Mouse (Mus musculus) kidney, adult 2 months (tissue): ENCODE data around the gene Rhebl1. TPM values are rescaled to one million over a fixed set of nuclear protein-coding genes. Genes with fewer than 3 reads are reported as not detected.
A peak's percentile ranks its signal among the peaks of the same experiment; 100 is the strongest.

Source experiments
- DNase-seq: peaks from one replicate; pipeline ENCODE4 v3.0.0; 2021
- H3K27ac ChIP-seq: fragments of 200-500 bp; 2 replicates; pipeline ENCODE4 v1.5.1; 2012; ENCODE audit warnings: low read depth, low read length, control low read depth, inconsistent platforms; ENCODE audit not compliant: insufficient read depth
- H3K27me3 ChIP-seq: fragments of 200-500 bp; replicated peaks from 2 replicates; pipeline ENCODE4 v1.6.1; 2012; ENCODE audit warnings: mild to moderate bottlenecking, moderate library complexity, low read length, inconsistent platforms; ENCODE audit not compliant: control insufficient read depth, insufficient read depth
- H3K36me3 ChIP-seq: fragments of 200-500 bp; 2 replicates; pipeline ENCODE4 v1.6.1; 2012; ENCODE audit warnings: mild to moderate bottlenecking, moderate library complexity, low read length, inconsistent platforms; ENCODE audit not compliant: control insufficient read depth, insufficient read depth
- H3K4me1 ChIP-seq: fragments of 200-500 bp; 2 replicates; pipeline ENCODE4 v1.6.1; 2011; ENCODE audit warnings: low read length; ENCODE audit not compliant: control insufficient read depth, insufficient read depth
- H3K4me3 ChIP-seq: fragments of 200-500 bp; 2 replicates; pipeline ENCODE4 v1.5.1; 2011; ENCODE audit warnings: mild to moderate bottlenecking, low read depth, low read length, control low read depth; ENCODE audit not compliant: insufficient read depth
- CTCF ChIP-seq: fragments of 200-500 bp; conservative IDR thresholded peaks from 2 replicates; pipeline ENCODE4 v1.5.1; 2011; ENCODE audit warnings: low read depth, mild to moderate bottlenecking, control low read depth, low read length, moderate library complexity, mixed read lengths; ENCODE audit not compliant: insufficient read depth, insufficient read length
- POLR2A ChIP-seq: fragments of 200-500 bp; IDR thresholded peaks from one replicate; pipeline ENCODE4 v1.6.1; 2011; ENCODE audit warnings: low read depth, low read length, control low read depth
- WGBS: fragments of 180-500 bp; shearing (Covaris S2); methylation state at CpG from one replicate; pipeline ENCODE4 v1.1.7; 2018; 5-methylcytosine and 5-hydroxymethylcytosine counted together
- polyA plus RNA-seq: library from polyadenylated mRNA; depleted of rRNA; stranded (reverse); fragments of >200 nt; gene quantifications from 2 replicates; pipeline ENCODE4 v1.2.3, GENCODE M21; 2012

Rhebl1 gene
- polyA plus RNA-seq, 1 experiment, result 7.1 TPM

DNA sequence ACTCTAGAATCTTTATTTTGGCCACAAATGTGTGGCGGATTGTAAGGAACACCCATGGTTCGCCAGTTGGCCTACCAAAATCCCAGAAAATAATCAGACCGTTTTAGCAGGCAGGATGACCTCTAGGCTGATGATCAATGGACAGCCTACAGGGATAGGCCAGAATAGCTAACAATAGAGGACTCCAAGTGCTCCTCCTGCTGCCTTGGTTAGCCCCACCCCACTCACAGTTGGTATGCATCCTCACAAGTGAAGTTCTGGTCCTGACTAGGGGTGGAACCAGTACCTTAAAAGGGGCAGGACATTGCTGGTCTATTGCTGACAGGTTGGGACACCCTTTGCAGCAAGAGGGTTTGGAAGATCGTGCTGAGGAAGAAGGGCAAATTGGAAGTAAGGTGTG is 1.3 kb downstream of the Rhebl1 start:
- no peaks in the 10 kb centered on the region; the same call in 1 of the 2 replicates for H3K27me3 ChIP-seq
- no peak overlapping the region for H3K27ac ChIP-seq
- H3K36me3 ChIP-seq, result no peaks in the 10 kb centered on the region
- H3K4me1 ChIP-seq, result peaks cover 4% of the 10 kb centered on the region; the same call in 1 of the 2 replicates
- 86% methylated on average over 4 of the region's 4 CpGs for WGBS
- TF ChIP-seq CTCF, result no peak
- no peak for TF ChIP-seq POLR2A
- no peak overlapping the region for H3K4me3 ChIP-seq
- DNase-seq, result no peak

- H3K4me1 ChIP-seq, result peaks cover 4% of the 10 kb centered on the region; the same call in 1 of the 2 replicates
- TF ChIP-seq CTCF, result peak; percentile 100
- TF ChIP-seq POLR2A, result no peak
- H3K27ac ChIP-seq, result no peak overlapping the region
- peak; percentile 89 for DNase-seq
- no peak overlapping the region for H3K4me3 ChIP-seq
- no peaks in the 10 kb centered on the region for H3K36me3 ChIP-seq
- no peaks in the 10 kb centered on the region; the same call in 1 of the 2 replicates for H3K27me3 ChIP-seq
- WGBS, result 31% methylated on average over 6 of the region's 6 CpGs
These were observed 2.3 kb downstream of the Rhebl1 start for GRCm38 (mm10) chr15:98891907-98892606.

- H3K4me3 ChIP-seq, result no peak overlapping the region
- H3K27me3 ChIP-seq, result no peaks in the 10 kb centered on the region; the same call in 1 of the 2 replicates
- no peaks in the 10 kb centered on the region for H3K36me3 ChIP-seq
- peaks cover 4% of the 10 kb centered on the region; the same call in 1 of the 2 replicates for H3K4me1 ChIP-seq
- no peak overlapping the region for H3K27ac ChIP-seq
- TF ChIP-seq POLR2A (no peak), CTCF (no peak)
- DNase-seq, result no peak
- WGBS, result 39% methylated on average over 19 of the region's 19 CpGs
These were observed 3.1 kb downstream of the Rhebl1 start for GRCm38 (mm10) chr15:98891198-98891742.

- no peaks in the 10 kb centered on the region; the same call in 1 of the 2 replicates for H3K4me1 ChIP-seq
- H3K27ac ChIP-seq, result no peak overlapping the region
- no peak for DNase-seq
- H3K36me3 ChIP-seq, result no peaks in the 10 kb centered on the region
- H3K4me3 ChIP-seq, result no peak overlapping the region
- H3K27me3 ChIP-seq, result no peaks in the 10 kb centered on the region
- TF ChIP-seq CTCF (no peak), POLR2A (no peak)
- WGBS, result 80% methylated on average over 7 of the region's 7 CpGs
These were observed 6.8 kb downstream of the Rhebl1 start for GRCm38 (mm10) chr15:98887526-98887925.

GRCm38 (mm10) chr15:98886667-98887387 is 7.5 kb downstream of the Rhebl1 start:
- Histone ChIP-seq H3K4me1 (no peaks in the 10 kb centered on the region; the same call in 1 of the 2 replicates), H3K36me3 (no peaks in the 10 kb centered on the region)
- WGBS, result 74% methylated on average over 8 of the region's 8 CpGs

DNA sequence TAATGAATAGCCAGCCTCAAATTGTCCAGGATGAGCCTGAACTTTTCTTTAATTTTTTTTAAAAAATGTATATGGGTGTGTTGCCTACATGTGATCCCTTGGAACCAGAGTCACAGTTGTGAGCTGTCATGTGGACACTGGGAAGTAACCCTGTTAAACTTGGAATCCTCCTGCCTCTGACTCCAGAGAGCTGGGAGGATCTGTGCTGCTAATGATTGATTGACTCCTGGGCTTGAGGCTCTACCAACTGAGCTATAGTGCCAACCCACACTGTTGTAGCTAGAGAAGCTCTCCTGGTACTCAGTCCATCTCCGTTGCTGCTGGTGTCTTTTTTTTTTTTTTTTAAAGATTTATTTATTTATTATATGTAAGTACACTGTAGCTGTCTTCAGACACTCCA is 10.2 kb downstream of the Rhebl1 start:
- no peak for TF ChIP-seq POLR2A
- TF ChIP-seq CTCF, result no peak
- Histone ChIP-seq H3K4me3 (no peak overlapping the region), H3K27ac (peak overlapping the region; percentile 94), H3K27me3 (no peaks in the 10 kb centered on the region), H3K36me3 (no peaks in the 10 kb centered on the region), H3K4me1 (peaks cover 9% of the 10 kb centered on the region; the same call in 1 of the 2 replicates)
- DNase-seq, result peak; percentile 57
- 50% methylated on average over 1 of the region's 1 CpGs for WGBS

More at GRCm38 (mm10) chr15:98886667-98887387, 7.5 kb downstream of the Rhebl1 start:
- Histone ChIP-seq H3K27ac (no peak overlapping the region), H3K27me3 (no peaks in the 10 kb centered on the region), H3K4me3 (no peak overlapping the region)
- DNase-seq, result no peak
- TF ChIP-seq CTCF (no peak), POLR2A (no peak)

- peaks cover 9% of the 10 kb centered on the region; the same call in 1 of the 2 replicates for H3K4me1 ChIP-seq
- peak overlapping the region; percentile 94 for H3K27ac ChIP-seq
- H3K36me3 ChIP-seq, result no peaks in the 10 kb centered on the region
- H3K27me3 ChIP-seq, result no peaks in the 10 kb centered on the region
- DNase-seq, result peak; percentile 93
- TF ChIP-seq CTCF, result no peak
- TF ChIP-seq POLR2A, result no peak
- H3K4me3 ChIP-seq, result no peak overlapping the region
These were observed 10.7 kb downstream of the Rhebl1 start for GRCm38 (mm10) chr15:98883661-98884060.
